Mouse (Mus musculus) neutrophil, adult 59 days (primary cell): ENCODE results near the gene Prl8a2. TPM values are rescaled to one million over a fixed set of nuclear protein-coding genes. Genes with fewer than 3 reads are reported as not detected.

Experiments
- total RNA-seq, 2 experiments: library from RNA; stranded (reverse); gene quantifications; 1 replicate in 1 of 2; 2 replicates in 1 of 2; pipeline ENCODE4 v1.2.4; 2023

Gene Prl8a2
- not detected for total RNA-seq

DNA sequence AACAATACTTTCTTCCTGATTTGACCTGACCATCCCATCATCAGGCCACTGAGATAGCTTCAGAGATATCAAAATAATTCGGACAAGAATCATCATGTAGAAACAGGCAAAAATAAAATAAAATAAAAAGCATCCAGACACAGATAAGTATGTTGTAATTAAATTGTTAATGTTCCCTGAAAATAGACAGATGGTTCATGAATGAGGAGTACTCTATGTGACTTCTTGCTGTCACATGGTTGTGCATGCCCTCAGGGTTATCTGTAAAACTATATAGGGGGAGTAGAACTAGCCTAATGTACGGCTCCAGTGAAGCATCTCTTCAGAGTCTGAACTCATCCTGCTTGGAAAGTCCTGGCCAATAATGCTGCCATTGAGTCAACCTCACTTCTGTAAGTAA is at the start of gene Prl8a2:
Prl8a2 (plus strand) TSS at position 301 of the 400 bp plus-strand sequence.

GRCm38 (mm10) chr13:27312334-27313225 is 32.9 kb upstream of the Prl8a2 start, which contains the start of gene Prl6a1:
TSS of gene Prl6a1 (plus strand) at chr13:27312627.

GRCm38 (mm10) chr13:27390746-27391145 is 45.3 kb downstream of the Prl8a2 start, which contains the start of gene Prl2b1:
TSS of gene Prl2b1 (minus strand) at chr13:27390846.

Other genes starting within 250 kb of the Prl8a2 start
- gene Prl3d2, start 224.0 kb upstream of the Prl8a2 start, total RNA-seq, result not detected
- gene Prl3d3, start 188.9 kb upstream of the Prl8a2 start, total RNA-seq, result not detected
- gene Prl3c1, start 149.0 kb upstream of the Prl8a2 start, total RNA-seq, result not detected
- not detected for gene Prl3b1, start 103.8 kb upstream of the Prl8a2 start, total RNA-seq
- gene Prl3a1, start 86.2 kb upstream of the Prl8a2 start, total RNA-seq, result not detected
- gene Prl6a1, start 33.0 kb upstream of the Prl8a2 start, total RNA-seq, result not detected
- gene Prl2b1, start 45.2 kb downstream of the Prl8a2 start, total RNA-seq, result not detected
- not detected for gene Prl8a6, start 93.0 kb downstream of the Prl8a2 start, total RNA-seq
- gene Prl8a8, start 167.5 kb downstream of the Prl8a2 start, total RNA-seq, result not detected
- gene Prl8a9, start 218.9 kb downstream of the Prl8a2 start, total RNA-seq, result not detected
- gene Prl8a1, start 236.5 kb downstream of the Prl8a2 start, total RNA-seq, result not detected